Mouse (Mus musculus): Measurements from ENCODE around the gene Krt25.

GRCm38 (mm10) chr11:99295039-99295438 is 27.7 kb downstream of the Krt25 start:
- TF ChIP-seq POLR2A (IDR thresholded peaks at IDR 0.05; ENCODE audit: control insufficient read depth, low read depth, low read length) (no peak), CTCF (IDR thresholded peaks at IDR 0.05; ENCODE audit: control insufficient read depth, insufficient read depth, insufficient replicate concordance, low read depth, low read length) (no peak)

Data from testis, adult 2 months (tissue).